Mouse (Mus musculus): ENCODE data around the gene Mydgf. TPM values are rescaled to one million over a fixed set of nuclear protein-coding genes. Genes with fewer than 3 reads are reported as not detected.
A peak's percentile ranks its signal among the peaks of the same experiment; 100 is the strongest.

The Mydgf gene
- polyA plus RNA-seq, 1 experiment: 27.5 TPM

DNA sequence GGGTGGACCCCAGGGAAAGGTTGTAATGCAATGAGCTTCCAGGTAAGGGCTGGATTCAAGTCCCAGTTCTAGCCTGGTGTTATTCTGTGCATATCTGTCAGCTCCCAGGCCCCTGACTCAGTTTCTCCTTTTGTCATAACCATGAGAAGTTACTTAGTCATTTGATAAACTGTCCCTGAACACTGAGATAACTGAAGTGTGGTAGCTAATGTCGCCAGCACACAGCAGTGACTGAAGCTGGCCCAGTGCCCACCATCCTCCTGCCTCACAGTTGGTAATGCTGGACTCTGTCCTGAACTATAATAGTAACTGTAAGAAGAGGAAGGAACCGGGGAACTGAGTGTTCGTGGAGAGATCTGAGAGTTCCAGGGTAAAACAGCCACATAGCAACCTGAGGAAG is 19.2 kb downstream of the Mydgf start:
- no peaks in the 10 kb centered on the region; the same call in 1 of the 2 replicates for H3K4me1 ChIP-seq (ENCODE audit: control insufficient read depth, insufficient read depth, insufficient read length)

DNA sequence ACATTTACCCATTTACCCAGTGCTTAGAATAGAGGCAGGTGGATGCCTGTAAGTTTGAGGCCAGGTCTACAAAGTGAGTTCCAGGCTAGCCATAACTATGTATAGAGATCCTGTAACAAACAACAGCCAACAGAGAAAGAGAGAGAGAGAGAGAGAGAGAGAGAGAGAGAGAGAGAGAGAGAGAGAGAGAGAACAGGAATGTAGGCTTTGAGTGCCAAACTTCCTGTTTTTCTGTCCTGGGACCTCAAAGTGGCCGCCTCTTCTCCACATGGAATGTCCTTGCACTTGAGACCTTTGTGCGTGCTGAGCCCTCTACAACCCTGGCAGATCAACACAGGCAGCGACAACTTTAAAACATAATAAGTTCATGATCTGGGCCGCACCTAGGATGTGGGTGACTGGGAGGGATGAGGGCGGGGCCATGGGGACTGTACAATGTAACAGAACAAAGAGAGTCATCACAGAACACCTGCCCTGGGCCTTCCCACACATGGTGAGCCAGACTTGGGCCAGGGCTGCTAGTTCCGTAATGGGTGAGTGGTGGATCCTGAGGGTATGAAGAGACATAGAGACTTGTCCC is 20.1 kb downstream of the Mydgf start:
- Histone ChIP-seq H3K27me3 (ENCODE audit: control insufficient read depth, insufficient read depth, low read length) (no peaks in the 10 kb centered on the region), H3K27ac (ENCODE audit: insufficient read depth, low read length) (peak overlapping the region; percentile 78), H3K36me3 (ENCODE audit: control insufficient read depth, insufficient read depth, low read length) (no peaks in the 10 kb centered on the region), H3K4me3 (ENCODE audit: extremely low read depth, insufficient read depth, insufficient read length) (peak overlapping the region; percentile 29; the same call in 1 of the 2 replicates), H3K4me1 (ENCODE audit: control insufficient read depth, insufficient read depth, insufficient read length) (no peaks in the 10 kb centered on the region; the same call in 1 of the 2 replicates)
- peak; percentile 28 to 40 for DNase-seq (ENCODE audit: low read depth in 1 of 2, low spot score in 2 of 2)
- 60% methylated on average over 6 of the region's 6 CpGs for WGBS
- TF ChIP-seq CTCF (IDR thresholded peaks at IDR 0.05; ENCODE audit: extremely low read depth, insufficient read depth, insufficient read length, insufficient replicate concordance) (no peak), POLR2A (IDR thresholded peaks at IDR 0.05; ENCODE audit: low read depth, low read length) (no peak; the same call in 1 of the 2 replicates)

More for the DNA sequence above, 19.2 kb downstream of the Mydgf start:
- no peaks in the 10 kb centered on the region for H3K27me3 ChIP-seq (ENCODE audit: control insufficient read depth, insufficient read depth, low read length)
- DNase-seq (ENCODE audit: low read depth in 1 of 2, low spot score in 2 of 2): no peak
- TF ChIP-seq POLR2A (IDR thresholded peaks at IDR 0.05; ENCODE audit: low read depth, low read length): no peak
- TF ChIP-seq CTCF (IDR thresholded peaks at IDR 0.05; ENCODE audit: extremely low read depth, insufficient read depth, insufficient read length, insufficient replicate concordance): no peak
- 49% methylated on average over 3 of the region's 3 CpGs for WGBS
- H3K4me3 ChIP-seq (ENCODE audit: extremely low read depth, insufficient read depth, insufficient read length): no peak overlapping the region
- H3K36me3 ChIP-seq (ENCODE audit: control insufficient read depth, insufficient read depth, low read length): no peaks in the 10 kb centered on the region
- no peak overlapping the region for H3K27ac ChIP-seq (ENCODE audit: insufficient read depth, low read length)

- H3K27me3 ChIP-seq (ENCODE audit: control insufficient read depth, insufficient read depth, low read length): peaks cover 1% of the 10 kb centered on the region; the same call in 1 of the 2 replicates
- H3K4me1 ChIP-seq (ENCODE audit: control insufficient read depth, insufficient read depth, insufficient read length): no peaks in the 10 kb centered on the region; the same call in 1 of the 2 replicates
- H3K27ac ChIP-seq (ENCODE audit: insufficient read depth, low read length): peak within 1 kb of the TSS; percentile 78
- peak; percentile 71 to 89 for DNase-seq (ENCODE audit: low read depth in 1 of 2, low spot score in 2 of 2)
- no peaks in the 10 kb centered on the region for H3K36me3 ChIP-seq (ENCODE audit: control insufficient read depth, insufficient read depth, low read length)
- TF ChIP-seq POLR2A (IDR thresholded peaks at IDR 0.05; ENCODE audit: low read depth, low read length): no peak
- TF ChIP-seq CTCF (IDR thresholded peaks at IDR 0.05; ENCODE audit: extremely low read depth, insufficient read depth, insufficient read length, insufficient replicate concordance): no peak
- 1% methylated on average over 30 of the region's 30 CpGs for WGBS
- H3K4me3 ChIP-seq (ENCODE audit: extremely low read depth, insufficient read depth, insufficient read length): peak within 1 kb of the TSS; percentile 63
Measured at GRCm38 (mm10) chr17:56162231-56162774, 21.4 kb downstream of the Mydgf start, which contains the start of gene Tnfaip8l1. Tnfaip8l1 (plus strand) TSS chr17:56162477.

DNA sequence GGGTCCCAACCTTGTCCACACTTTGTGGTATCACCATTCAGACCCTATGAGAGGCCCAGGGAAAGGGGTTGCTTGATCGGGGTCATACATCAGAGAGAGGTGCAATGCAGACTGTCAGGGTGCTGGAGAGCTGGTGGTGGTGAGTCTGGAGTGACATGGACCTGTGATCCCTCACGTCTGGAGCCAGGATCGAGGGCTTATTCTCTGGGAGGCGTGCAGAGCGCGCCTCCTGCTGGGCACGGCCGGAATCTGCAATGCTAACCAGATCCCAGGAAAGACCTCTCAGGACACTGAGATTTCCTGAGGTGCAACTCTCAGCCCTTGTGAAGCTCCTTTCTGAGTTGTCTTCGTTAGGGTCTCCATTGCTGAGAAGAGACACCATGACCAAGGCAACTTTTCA is 24.0 kb downstream of the Mydgf start:
- TF ChIP-seq POLR2A (IDR thresholded peaks at IDR 0.05; ENCODE audit: low read depth, low read length) (no peak), CTCF (IDR thresholded peaks at IDR 0.05; ENCODE audit: extremely low read depth, insufficient read depth, insufficient read length, insufficient replicate concordance) (peak; percentile 81)
- H3K36me3 ChIP-seq (ENCODE audit: control insufficient read depth, insufficient read depth, low read length): no peaks in the 10 kb centered on the region
- no peak overlapping the region for H3K4me3 ChIP-seq (ENCODE audit: extremely low read depth, insufficient read depth, insufficient read length)
- no peak for DNase-seq (ENCODE audit: low read depth in 1 of 2, low spot score in 2 of 2)
- no peaks in the 10 kb centered on the region; the same call in 1 of the 2 replicates for H3K4me1 ChIP-seq (ENCODE audit: control insufficient read depth, insufficient read depth, insufficient read length)
- 3% methylated on average over 9 of the region's 9 CpGs for WGBS
- no peak overlapping the region for H3K27ac ChIP-seq (ENCODE audit: insufficient read depth, low read length)
- peaks cover 1% of the 10 kb centered on the region; the same call in 1 of the 2 replicates for H3K27me3 ChIP-seq (ENCODE audit: control insufficient read depth, insufficient read depth, low read length)

- Histone ChIP-seq H3K36me3 (ENCODE audit: control insufficient read depth, insufficient read depth, low read length) (no peaks in the 10 kb centered on the region), H3K4me3 (ENCODE audit: extremely low read depth, insufficient read depth, insufficient read length) (no peak overlapping the region), H3K27me3 (ENCODE audit: control insufficient read depth, insufficient read depth, low read length) (peaks cover 1% of the 10 kb centered on the region; the same call in 1 of the 2 replicates), H3K4me1 (ENCODE audit: control insufficient read depth, insufficient read depth, insufficient read length) (no peaks in the 10 kb centered on the region; the same call in none of the 2 replicates), H3K27ac (ENCODE audit: insufficient read depth, low read length) (no peak overlapping the region)
- TF ChIP-seq CTCF (IDR thresholded peaks at IDR 0.05; ENCODE audit: extremely low read depth, insufficient read depth, insufficient read length, insufficient replicate concordance) (no peak), POLR2A (IDR thresholded peaks at IDR 0.05; ENCODE audit: low read depth, low read length) (no peak)
- 57% methylated on average over 9 of the region's 9 CpGs for WGBS
- no peak for DNase-seq (ENCODE audit: low read depth in 1 of 2, low spot score in 2 of 2)
Measured at GRCm38 (mm10) chr17:56153643-56154042, 30.1 kb downstream of the Mydgf start.

DNA sequence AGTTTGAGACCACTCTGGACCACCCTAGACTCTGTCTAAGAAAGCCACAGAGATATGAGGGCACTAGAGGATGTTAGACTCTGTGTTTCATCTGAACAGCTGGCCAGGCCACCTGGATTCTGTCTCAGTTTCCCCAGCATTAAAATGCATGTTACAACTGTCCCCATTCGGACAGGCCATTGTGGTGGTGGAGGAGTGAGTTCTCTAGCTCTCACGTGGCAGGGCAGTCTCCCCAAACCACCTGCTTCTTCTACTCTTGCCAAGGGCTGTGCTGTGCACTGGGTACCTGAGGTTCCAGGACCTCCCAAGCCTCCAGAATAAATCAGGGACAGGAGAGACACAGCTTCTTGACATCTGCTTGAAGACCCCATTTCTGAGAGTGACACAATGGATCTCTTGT is 33.8 kb downstream of the Mydgf start:
- no peak overlapping the region for H3K4me3 ChIP-seq (ENCODE audit: extremely low read depth, insufficient read depth, insufficient read length)
- H3K36me3 ChIP-seq (ENCODE audit: control insufficient read depth, insufficient read depth, low read length): no peaks in the 10 kb centered on the region
- TF ChIP-seq CTCF (IDR thresholded peaks at IDR 0.05; ENCODE audit: extremely low read depth, insufficient read depth, insufficient read length, insufficient replicate concordance) (no peak), POLR2A (IDR thresholded peaks at IDR 0.05; ENCODE audit: low read depth, low read length) (no peak)
- 31% methylated on average over 2 of the region's 2 CpGs for WGBS
- H3K27me3 ChIP-seq (ENCODE audit: control insufficient read depth, insufficient read depth, low read length): no peaks in the 10 kb centered on the region
- no peak for DNase-seq (ENCODE audit: low read depth in 1 of 2, low spot score in 2 of 2)
- no peak overlapping the region for H3K27ac ChIP-seq (ENCODE audit: insufficient read depth, low read length)
- H3K4me1 ChIP-seq (ENCODE audit: control insufficient read depth, insufficient read depth, insufficient read length): peaks cover 6% of the 10 kb centered on the region
